Mouse (Mus musculus): ENCODE data around the gene Mepce. TPM values are rescaled to one million over a fixed set of nuclear protein-coding genes. Genes with fewer than 3 reads are reported as not detected.
A peak's percentile ranks its signal among the peaks of the same experiment; 100 is the strongest.

Gene Mepce
- polyA plus RNA-seq, 1 experiment from 2014 or later: 9.1 TPM

GRCm38 (mm10) chr5:137822602-137823001 lies 35.1 kb upstream of the Mepce start:
- Histone ChIP-seq H3K27me3 (replicated peaks; ENCODE audit: low read depth, poor library complexity, severe bottlenecking) (no peaks in the 10 kb centered on the region), H3K36me3 (replicated peaks) (no peaks in the 10 kb centered on the region), H3K4me3 (no peak overlapping the region), H3K9me3 (no peaks in the 10 kb centered on the region), H3K27ac (replicated peaks) (no peak overlapping the region), H3K4me1 (no peaks in the 10 kb centered on the region)
- WGBS: 93% methylated on average over 1 of the region's 1 CpGs
- DNase-seq (ENCODE audit: low spot score): no peak

- Histone ChIP-seq H3K36me3 (replicated peaks) (no peaks in the 10 kb centered on the region), H3K27ac (replicated peaks) (no peak overlapping the region), H3K9me3 (no peaks in the 10 kb centered on the region), H3K4me1 (no peaks in the 10 kb centered on the region), H3K4me3 (no peak overlapping the region), H3K27me3 (replicated peaks; ENCODE audit: low read depth, poor library complexity, severe bottlenecking) (no peaks in the 10 kb centered on the region)
- no peak for DNase-seq (ENCODE audit: low spot score)
- WGBS: 56% methylated on average over 4 of the region's 4 CpGs
Measured at GRCm38 (mm10) chr5:137822126-137822525, 34.7 kb upstream of the Mepce start.

- Histone ChIP-seq H3K27me3 (replicated peaks; ENCODE audit: low read depth, poor library complexity, severe bottlenecking) (no peaks in the 10 kb centered on the region), H3K27ac (replicated peaks) (no peak overlapping the region), H3K4me1 (no peaks in the 10 kb centered on the region), H3K4me3 (no peak overlapping the region), H3K36me3 (replicated peaks) (no peaks in the 10 kb centered on the region), H3K9me3 (no peaks in the 10 kb centered on the region)
- no peak for DNase-seq (ENCODE audit: low spot score)
- WGBS: 73% methylated on average over 4 of the region's 4 CpGs
Measured at GRCm38 (mm10) chr5:137817466-137818222, 30.2 kb upstream of the Mepce start.

- Histone ChIP-seq H3K36me3 (replicated peaks) (no peaks in the 10 kb centered on the region), H3K27me3 (replicated peaks; ENCODE audit: low read depth, poor library complexity, severe bottlenecking) (no peaks in the 10 kb centered on the region), H3K27ac (replicated peaks) (no peak overlapping the region), H3K9me3 (no peaks in the 10 kb centered on the region), H3K4me1 (no peaks in the 10 kb centered on the region), H3K4me3 (no peak overlapping the region)
- WGBS: 90% methylated on average over 5 of the region's 5 CpGs
- no peak for DNase-seq (ENCODE audit: low spot score)
Measured at GRCm38 (mm10) chr5:137808316-137808715, 20.9 kb upstream of the Mepce start.

- Histone ChIP-seq H3K9me3 (no peaks in the 10 kb centered on the region), H3K4me1 (no peaks in the 10 kb centered on the region), H3K27me3 (replicated peaks; ENCODE audit: low read depth, poor library complexity, severe bottlenecking) (no peaks in the 10 kb centered on the region), H3K36me3 (replicated peaks) (no peaks in the 10 kb centered on the region), H3K27ac (replicated peaks) (no peak overlapping the region), H3K4me3 (no peak overlapping the region)
- whole genome bisulfite sequencing: 73% methylated on average over 1 of the region's 1 CpGs
- no peak for DNase-seq (ENCODE audit: low spot score)
Measured at GRCm38 (mm10) chr5:137806158-137806557, 18.7 kb upstream of the Mepce start.

- 80% methylated on average over 3 of the region's 3 CpGs for WGBS
- Histone ChIP-seq H3K27me3 (replicated peaks; ENCODE audit: low read depth, poor library complexity, severe bottlenecking) (no peaks in the 10 kb centered on the region), H3K36me3 (replicated peaks) (no peaks in the 10 kb centered on the region), H3K4me3 (no peak overlapping the region), H3K4me1 (no peaks in the 10 kb centered on the region), H3K27ac (replicated peaks) (no peak overlapping the region), H3K9me3 (no peaks in the 10 kb centered on the region)
- no peak for DNase-seq (ENCODE audit: low spot score)
Measured at GRCm38 (mm10) chr5:137800917-137801316, 13.5 kb upstream of the Mepce start.

GRCm38 (mm10) chr5:137796606-137797005 lies 9.2 kb upstream of the Mepce start:
- WGBS: 75% methylated on average over 3 of the region's 3 CpGs
- Histone ChIP-seq H3K27me3 (replicated peaks; ENCODE audit: low read depth, poor library complexity, severe bottlenecking) (no peaks in the 10 kb centered on the region), H3K4me1 (no peaks in the 10 kb centered on the region), H3K9me3 (no peaks in the 10 kb centered on the region), H3K36me3 (replicated peaks) (no peaks in the 10 kb centered on the region), H3K4me3 (no peak overlapping the region), H3K27ac (replicated peaks) (no peak overlapping the region)
- no peak for DNase-seq (ENCODE audit: low spot score)

- Histone ChIP-seq H3K9me3 (no peaks in the 10 kb centered on the region), H3K36me3 (replicated peaks) (no peaks in the 10 kb centered on the region), H3K4me3 (no peak overlapping the region), H3K27ac (replicated peaks) (no peak overlapping the region), H3K4me1 (peaks cover 4% of the 10 kb centered on the region), H3K27me3 (replicated peaks; ENCODE audit: low read depth, poor library complexity, severe bottlenecking) (peaks cover 12% of the 10 kb centered on the region; the same call in 1 of the 2 replicates)
- no peak for DNase-seq (ENCODE audit: low spot score)
Measured at GRCm38 (mm10) chr5:137791553-137791952, 4.1 kb upstream of the Mepce start.

GRCm38 (mm10) chr5:137788946-137789531 lies 1.6 kb upstream of the Mepce start:
- DNase-seq (ENCODE audit: low spot score): no peak

GRCm38 (mm10) chr5:137788171-137788570 lies 716 bp upstream of the Mepce start:
- Histone ChIP-seq H3K36me3 (replicated peaks) (peaks cover 20% of the 10 kb centered on the region), H3K27ac (replicated peaks) (peak overlapping the region; percentile 90; the same call in 1 of the 2 replicates), H3K4me3 (peak overlapping the region; percentile 95), H3K4me1 (peaks cover 30% of the 10 kb centered on the region), H3K27me3 (replicated peaks; ENCODE audit: low read depth, poor library complexity, severe bottlenecking) (peaks cover 12% of the 10 kb centered on the region; the same call in 1 of the 2 replicates), H3K9me3 (no peaks in the 10 kb centered on the region)
- 70% methylated on average over 24 of the region's 24 CpGs for WGBS
- DNase-seq (ENCODE audit: low spot score): no peak

More at GRCm38 (mm10) chr5:137788946-137789531, 1.6 kb upstream of the Mepce start:
- WGBS: 91% methylated on average over 2 of the region's 2 CpGs
- Histone ChIP-seq H3K27ac (replicated peaks) (no peak overlapping the region), H3K36me3 (replicated peaks) (peaks cover 12% of the 10 kb centered on the region), H3K4me3 (no peak overlapping the region), H3K4me1 (peaks cover 21% of the 10 kb centered on the region), H3K27me3 (replicated peaks; ENCODE audit: low read depth, poor library complexity, severe bottlenecking) (peaks cover 12% of the 10 kb centered on the region; the same call in 1 of the 2 replicates), H3K9me3 (no peaks in the 10 kb centered on the region)

GRCm38 (mm10) chr5:137786109-137786942 lies 1.1 kb downstream of the Mepce start:
- H3K27ac ChIP-seq (replicated peaks): peak overlapping the region; percentile 98
- H3K9me3 ChIP-seq: no peaks in the 10 kb centered on the region
- H3K36me3 ChIP-seq (replicated peaks): peaks cover 39% of the 10 kb centered on the region
- peaks cover 46% of the 10 kb centered on the region for H3K4me1 ChIP-seq
- peak overlapping the region; percentile 95 for H3K4me3 ChIP-seq
- DNase-seq (ENCODE audit: low spot score): peak; percentile 100
- under 1% methylated on average over 79 of the region's 79 CpGs for WGBS
- H3K27me3 ChIP-seq (replicated peaks; ENCODE audit: low read depth, poor library complexity, severe bottlenecking): peaks cover 12% of the 10 kb centered on the region; the same call in 1 of the 2 replicates

- peaks cover 50% of the 10 kb centered on the region for H3K4me1 ChIP-seq
- H3K4me3 ChIP-seq: peak overlapping the region; percentile 95
- H3K9me3 ChIP-seq: no peaks in the 10 kb centered on the region
- H3K27ac ChIP-seq (replicated peaks): peak overlapping the region; percentile 98
- 5% methylated on average over 61 of the region's 62 CpGs for WGBS
- H3K36me3 ChIP-seq (replicated peaks): peaks cover 48% of the 10 kb centered on the region
- DNase-seq (ENCODE audit: low spot score): peak; percentile 63
- peaks cover 12% of the 10 kb centered on the region; the same call in 1 of the 2 replicates for H3K27me3 ChIP-seq (replicated peaks; ENCODE audit: low read depth, poor library complexity, severe bottlenecking)
Measured at GRCm38 (mm10) chr5:137785164-137786031, 2.1 kb downstream of the Mepce start.

All from embryonic facial prominence, embryonic 10.5 days (tissue).